Mouse (Mus musculus) layer of hippocampus, adult 2 months (tissue): ENCODE measurements around the gene Smyd3. TPM values are rescaled to one million over a fixed set of nuclear protein-coding genes. Genes with fewer than 3 reads are reported as not detected.

Experiments
- DNase-seq, 2 experiments: peaks; one replicate each; pipeline ENCODE4 v3.0.0; 2022; ENCODE audit warnings: low spot score in 2 of 2
- H3K27ac ChIP-seq: fragments of 200-600 bp; 2 replicates; pipeline ENCODE4 v1.8.1; 2022
- H3K4me3 ChIP-seq: fragments of 200-600 bp; 2 replicates; pipeline ENCODE4 v1.8.1; 2022; ENCODE audit warnings: mild to moderate bottlenecking
- CTCF ChIP-seq: fragments of 200-600 bp; conservative IDR thresholded peaks from 2 replicates; pipeline ENCODE4 v1.8.1; 2022; ENCODE audit warnings: antibody characterized with exemption, mild to moderate bottlenecking, moderate library complexity
- total RNA-seq, 2 experiments: library from RNA; stranded (reverse); gene quantifications; 2 replicates each; pipeline ENCODE4 v1.2.3; 2021

The Smyd3 gene
- total RNA-seq, 2 experiments from 2014 or later, result 21.1 to 24.5 TPM

- DNase-seq, result peak in 1 of 2 experiments; percentile 44
- Histone ChIP-seq H3K27ac (no peak overlapping the region), H3K4me3 (no peak overlapping the region)
- peak; percentile 89 for TF ChIP-seq CTCF
Observed at GRCm38 (mm10) chr1:179506530-179507315, 11.1 kb downstream of the Smyd3 start.

GRCm38 (mm10) chr1:179502565-179502964, 15.3 kb downstream of the Smyd3 start:
- Histone ChIP-seq H3K27ac (no peak overlapping the region), H3K4me3 (no peak overlapping the region)
- DNase-seq, result peak in 1 of 2 experiments; percentile 23
- TF ChIP-seq CTCF, result peak; percentile 89

GRCm38 (mm10) chr1:179499257-179499656, 18.6 kb downstream of the Smyd3 start:
- Histone ChIP-seq H3K27ac (no peak overlapping the region), H3K4me3 (no peak overlapping the region)
- no peak for DNase-seq
- TF ChIP-seq CTCF, result no peak

GRCm38 (mm10) chr1:179492908-179493307, 24.9 kb downstream of the Smyd3 start:
- Histone ChIP-seq H3K27ac (no peak overlapping the region), H3K4me3 (no peak overlapping the region)
- DNase-seq, result no peak
- TF ChIP-seq CTCF, result no peak

- no peak for DNase-seq
- no peak for TF ChIP-seq CTCF
- Histone ChIP-seq H3K27ac (no peak overlapping the region), H3K4me3 (no peak overlapping the region)
Observed at GRCm38 (mm10) chr1:179488520-179488919, 29.3 kb downstream of the Smyd3 start.

GRCm38 (mm10) chr1:179487990-179488389, 29.9 kb downstream of the Smyd3 start:
- no peak for TF ChIP-seq CTCF
- Histone ChIP-seq H3K27ac (no peak overlapping the region), H3K4me3 (no peak overlapping the region)
- no peak for DNase-seq

GRCm38 (mm10) chr1:179487238-179487637, 30.6 kb downstream of the Smyd3 start:
- TF ChIP-seq CTCF, result no peak
- H3K4me3 ChIP-seq, result no peak overlapping the region
- H3K27ac ChIP-seq, result no peak overlapping the region
- DNase-seq, result no peak

- H3K4me3 ChIP-seq, result no peak overlapping the region
- H3K27ac ChIP-seq, result no peak overlapping the region
- TF ChIP-seq CTCF, result no peak
- DNase-seq, result no peak
Observed at GRCm38 (mm10) chr1:179485784-179486540, 31.9 kb downstream of the Smyd3 start.

- no peak for DNase-seq
- no peak for TF ChIP-seq CTCF
- no peak overlapping the region for H3K4me3 ChIP-seq
- H3K27ac ChIP-seq, result no peak overlapping the region
Observed at GRCm38 (mm10) chr1:179480862-179481261, 37.0 kb downstream of the Smyd3 start.

- Histone ChIP-seq H3K4me3 (no peak overlapping the region), H3K27ac (no peak overlapping the region)
- DNase-seq, result peak; percentile 55 to 65
- TF ChIP-seq CTCF, result peak; percentile 83
Observed at GRCm38 (mm10) chr1:179477157-179477902, 40.5 kb downstream of the Smyd3 start.

- TF ChIP-seq CTCF, result peak; percentile 65
- H3K27ac ChIP-seq, result no peak overlapping the region
- DNase-seq, result no peak
- H3K4me3 ChIP-seq, result no peak overlapping the region
Observed at GRCm38 (mm10) chr1:179476461-179477156, 41.2 kb downstream of the Smyd3 start.

- no peak for TF ChIP-seq CTCF
- no peak overlapping the region for H3K27ac ChIP-seq
- no peak for DNase-seq
- no peak overlapping the region for H3K4me3 ChIP-seq
Observed at GRCm38 (mm10) chr1:179474776-179475175, 43.1 kb downstream of the Smyd3 start.
